19 mouse cellular contexts compared by ENCODE assay signal in the genomic region with DNA sequence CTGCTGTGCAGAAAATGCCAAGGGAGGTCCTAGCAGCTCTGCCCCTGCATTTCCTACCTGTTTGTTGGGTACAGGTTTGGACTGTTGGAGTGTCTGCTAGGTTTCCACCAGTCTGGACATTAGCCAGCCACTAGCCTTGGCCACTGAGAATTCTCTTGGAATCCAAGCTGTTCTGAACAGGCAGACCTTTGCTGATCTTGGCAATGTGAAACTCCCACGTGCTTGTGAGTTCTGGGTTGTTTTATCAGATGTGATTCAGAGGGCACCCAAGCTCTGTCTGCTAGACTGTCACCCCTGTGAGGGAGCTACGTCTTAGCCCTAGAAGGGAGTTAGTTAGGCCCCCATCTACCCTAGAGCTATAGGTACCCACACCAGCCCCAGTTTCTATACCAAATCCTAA. TPM values are rescaled to one million over a fixed set of nuclear protein-coding genes. Genes with fewer than 3 reads are reported as not detected.
DNase-seq lines count a peak whose midpoint lies in the region; ATAC-seq lines count a peak whose summit lies in the region.
"Had no signal": no experiment of that assay in that cellular context is flagged by ENCODE, and none has a peak within 500 bp of the region (broad histone marks: within the 10 kb centered on the region; RNA-seq: fewer than 3 reads in every experiment).

No protein-coding gene starts in this region.

- ATAC-seq in kidney, embryonic 14.5 days (ENCODE audit: low FRiP score, low TSS enrichment): no peak
- ATAC-seq: CD4-positive, CD25-positive, alpha-beta regulatory T cell, adult 4 months; forebrain, embryonic 13.5 days; hindbrain, postnatal 0 days; liver, embryonic 12.5 days; lung, postnatal 0 days; Patski had no signal

- no peaks in the 10 kb centered on the region for H3K36me3 ChIP-seq in kidney, embryonic 14.5 days (ENCODE audit: control insufficient read depth, insufficient read depth, low read length)
- H3K36me3 ChIP-seq: midbrain, embryonic 10.5 days; neural tube, embryonic 15.5 days had no signal

- peak; percentile 28 for DNase-seq in kidney, adult 9 months
- DNase-seq in NIH3T3 (ENCODE audit: low read depth): peak; percentile 66
- DNase-seq in adrenal gland, postnatal 36 days: peak; percentile 56 to 69
- peak; percentile 54 to 73 for DNase-seq in cerebellum, postnatal 25 days
- no peak for DNase-seq in urinary bladder, postnatal 10 days (ENCODE audit: low spot score)
- no peak for DNase-seq in heart, adult 18-20 months
- DNase-seq in left cerebral cortex, adult 11 months (ENCODE audit: low spot score): no peak
- DNase-seq: heart, postnatal 14 days; right cerebral cortex, postnatal 4 days; thymus, postnatal 25 days had no signal

- H3K4me1 ChIP-seq in kidney, embryonic 14.5 days (ENCODE audit: control insufficient read depth, insufficient read depth, low read length): peaks cover 16% of the 10 kb centered on the region; the same call in 1 of the 2 replicates

- H3K27ac ChIP-seq in kidney, embryonic 14.5 days (ENCODE audit: low read depth, low read length): no peak overlapping the region
- H3K27ac ChIP-seq: forebrain, embryonic 13.5 days; hindbrain, postnatal 0 days; liver, embryonic 12.5 days; midbrain, embryonic 10.5 days; neural tube, embryonic 15.5 days had no signal

- no peaks in the 10 kb centered on the region for H3K27me3 ChIP-seq in kidney, embryonic 14.5 days (ENCODE audit: control insufficient read depth, insufficient read depth, low read length)
- H3K27me3 ChIP-seq: Patski had no signal

- no peak overlapping the region for H3K4me3 ChIP-seq in kidney, embryonic 14.5 days (ENCODE audit: low read length)
- H3K4me3 ChIP-seq: forebrain, embryonic 13.5 days; liver, embryonic 12.5 days; midbrain, embryonic 10.5 days; neural tube, embryonic 15.5 days had no signal

- no peak overlapping the region for H3K4me2 ChIP-seq in kidney, embryonic 14.5 days (replicated peaks; ENCODE audit: low read depth, low read length)
- H3K4me2 ChIP-seq: forebrain, embryonic 13.5 days; liver, embryonic 12.5 days; neural tube, embryonic 15.5 days had no signal

- no peak overlapping the region for H3K9ac ChIP-seq in kidney, embryonic 14.5 days (ENCODE audit: low read depth, low read length)
- H3K9ac ChIP-seq: forebrain, embryonic 13.5 days; liver, embryonic 12.5 days; neural tube, embryonic 15.5 days had no signal

- WGBS in kidney, embryonic 14.5 days: 70% methylated on average over 2 of the region's 2 CpGs

- H3K9me3 ChIP-seq in kidney, embryonic 14.5 days (ENCODE audit: control insufficient read depth, low read length): no peaks in the 10 kb centered on the region
- H3K9me3 ChIP-seq: forebrain, embryonic 13.5 days; liver, embryonic 12.5 days; midbrain, embryonic 10.5 days; neural tube, embryonic 15.5 days had no signal

RNA-seq across cellular contexts. Expression of a gene that starts 3.6 kb away (rescaled TPM):
- 2.9 and 4.3 TPM in 2 replicates for polyA plus RNA-seq in kidney, embryonic 14.5 days (2014; fragmentation: Nextera tagmentation; extraction: Ambion mirVana)
- total RNA-seq in adrenal gland, postnatal 36 days (2021): 10 to 100 TPM; 10.2 to 20.7 TPM
- total RNA-seq in heart, adult 18-20 months (2021): 10 to 100 TPM; 45.2 to 58.1 TPM

Comparison
In these comparisons a context has a peak if more than half of its experiments do, and no peak if none do; other contexts are left out.
1. DNase-seq: peak in kidney, adult 9 months (single experiment), NIH3T3 (single experiment), adrenal gland, postnatal 36 days (2 of 2) and cerebellum, postnatal 25 days (2 of 2); none in urinary bladder, postnatal 10 days (single experiment), heart, adult 18-20 months (0 of 2) and left cerebral cortex, adult 11 months (single experiment).